Mouse (Mus musculus) heart, postnatal 0 days (tissue): ENCODE measurements around the gene Ccdc40.

Experiments
- CTCF ChIP-seq: IDR thresholded peaks from 2 replicates; pipeline ENCODE4 v1.5.1; 2016; ENCODE audit warnings: antibody characterized with exemption, control low read depth, low read depth
- EP300 ChIP-seq: IDR thresholded peaks from 2 replicates; pipeline ENCODE4 v1.6.1; 2016; ENCODE audit warnings: antibody characterized with exemption, low read depth

GRCm38 (mm10) chr11:119300986-119301385 lies 72.6 kb downstream of the Ccdc40 start:
- TF ChIP-seq CTCF (no peak), EP300 (no peak)
